Mouse (Mus musculus): ENCODE data around the gene Col18a1. TPM values are rescaled to one million over a fixed set of nuclear protein-coding genes. Genes with fewer than 3 reads are reported as not detected.

Col18a1 gene
- total RNA-seq, 2 experiments from 2014 or later, result 0.05 TPM; not detected in 1

- ATAC-seq (replicated peaks; ENCODE audit: poor library complexity, severe bottlenecking), result no peak
Measured at GRCm38 (mm10) chr10:77190967-77191915, 24.9 kb upstream of the Col18a1 start.

GRCm38 (mm10) chr10:77187427-77187826 lies 21.1 kb upstream of the Col18a1 start:
- no peak for ATAC-seq (replicated peaks; ENCODE audit: poor library complexity, severe bottlenecking)

- ATAC-seq (replicated peaks; ENCODE audit: poor library complexity, severe bottlenecking), result peak; percentile 40
Measured at GRCm38 (mm10) chr10:77182804-77183331, 16.5 kb upstream of the Col18a1 start.

- no peak for ATAC-seq (replicated peaks; ENCODE audit: poor library complexity, severe bottlenecking)
Measured at GRCm38 (mm10) chr10:77180110-77180509, 13.8 kb upstream of the Col18a1 start.

GRCm38 (mm10) chr10:77178691-77179090 lies 12.3 kb upstream of the Col18a1 start:
- no peak for ATAC-seq (replicated peaks; ENCODE audit: poor library complexity, severe bottlenecking)

GRCm38 (mm10) chr10:77170400-77170799 lies 4.1 kb upstream of the Col18a1 start:
- no peak for ATAC-seq (replicated peaks; ENCODE audit: poor library complexity, severe bottlenecking)

GRCm38 (mm10) chr10:77165318-77165945 lies 916 bp downstream of the Col18a1 start:
- peak; percentile 42 for ATAC-seq (replicated peaks; ENCODE audit: poor library complexity, severe bottlenecking)

- no peak for ATAC-seq (replicated peaks; ENCODE audit: poor library complexity, severe bottlenecking)
Measured at GRCm38 (mm10) chr10:77164437-77165052, 1.8 kb downstream of the Col18a1 start.

- no peak for ATAC-seq (replicated peaks; ENCODE audit: poor library complexity, severe bottlenecking)
Measured at GRCm38 (mm10) chr10:77164041-77164436, 2.3 kb downstream of the Col18a1 start.

- no peak for ATAC-seq (replicated peaks; ENCODE audit: poor library complexity, severe bottlenecking)
Measured at GRCm38 (mm10) chr10:77163392-77163977, 2.9 kb downstream of the Col18a1 start.

- ATAC-seq (replicated peaks; ENCODE audit: poor library complexity, severe bottlenecking), result no peak
Measured at GRCm38 (mm10) chr10:77159573-77159972, 6.8 kb downstream of the Col18a1 start.

- ATAC-seq (replicated peaks; ENCODE audit: poor library complexity, severe bottlenecking), result no peak
Measured at GRCm38 (mm10) chr10:77158948-77159347, 7.4 kb downstream of the Col18a1 start.

- no peak for ATAC-seq (replicated peaks; ENCODE audit: poor library complexity, severe bottlenecking)
Measured at GRCm38 (mm10) chr10:77157245-77158019, 8.9 kb downstream of the Col18a1 start.

GRCm38 (mm10) chr10:77152178-77152621 lies 14.1 kb downstream of the Col18a1 start:
- ATAC-seq (replicated peaks; ENCODE audit: poor library complexity, severe bottlenecking), result no peak

GRCm38 (mm10) chr10:77151551-77152002 lies 14.8 kb downstream of the Col18a1 start:
- ATAC-seq (replicated peaks; ENCODE audit: poor library complexity, severe bottlenecking), result no peak

- no peak for ATAC-seq (replicated peaks; ENCODE audit: poor library complexity, severe bottlenecking)
Measured at GRCm38 (mm10) chr10:77150947-77151521, 15.3 kb downstream of the Col18a1 start.

- no peak for ATAC-seq (replicated peaks; ENCODE audit: poor library complexity, severe bottlenecking)
Measured at GRCm38 (mm10) chr10:77150016-77150415, 16.3 kb downstream of the Col18a1 start.

- ATAC-seq (replicated peaks; ENCODE audit: poor library complexity, severe bottlenecking), result no peak
Measured at GRCm38 (mm10) chr10:77147545-77147944, 18.8 kb downstream of the Col18a1 start.

- ATAC-seq (replicated peaks; ENCODE audit: poor library complexity, severe bottlenecking), result no peak
Measured at GRCm38 (mm10) chr10:77146901-77147463, 19.4 kb downstream of the Col18a1 start.
